Mouse (Mus musculus) kidney, embryonic 15.5 days (tissue): ENCODE results near the gene Prickle2. TPM values are rescaled to one million over a fixed set of nuclear protein-coding genes. Genes with fewer than 3 reads are reported as not detected.

Experiments used
- ATAC-seq: fragments of 200-750 bp; cut with Nextera tagmentation; replicated peaks from 2 replicates; pipeline ENCODE4 v1.8.0; 2017; ENCODE audit warnings: moderate TSS enrichment; ENCODE audit not compliant: low FRiP score
- H3K27ac ChIP-seq: fragments of 300-500 bp; sonication (generic); 2 replicates; pipeline ENCODE4 v1.5.1; 2015; ENCODE audit warnings: mild to moderate bottlenecking, inconsistent platforms
- H3K27me3 ChIP-seq: fragments of 300-500 bp; sonication (generic); 2 replicates; pipeline ENCODE4 v1.6.1; 2015; ENCODE audit warnings: inconsistent platforms
- H3K36me3 ChIP-seq: fragments of 300-500 bp; sonication (generic); 2 replicates; pipeline ENCODE4 v1.6.1; 2015; ENCODE audit warnings: inconsistent platforms
- H3K4me1 ChIP-seq: fragments of 300-500 bp; sonication (generic); 2 replicates; pipeline ENCODE4 v1.6.1; 2015; ENCODE audit warnings: inconsistent platforms
- H3K4me2 ChIP-seq: fragments of 300-500 bp; sonication (generic); 2 replicates; pipeline ENCODE4 v1.6.1; 2015; ENCODE audit warnings: moderate library complexity, mild to moderate bottlenecking, inconsistent platforms
- H3K4me3 ChIP-seq: fragments of 300-500 bp; sonication (generic); replicated peaks from 2 replicates; pipeline ENCODE4 v1.5.1; 2015; ENCODE audit warnings: mild to moderate bottlenecking, inconsistent platforms
- H3K9ac ChIP-seq: fragments of 300-500 bp; sonication (generic); 2 replicates; pipeline ENCODE4 v1.6.1; 2015; ENCODE audit warnings: mild to moderate bottlenecking, inconsistent platforms
- H3K9me3 ChIP-seq: fragments of 300-500 bp; sonication (generic); replicated peaks from 2 replicates; pipeline ENCODE4 v1.6.1; 2016; ENCODE audit warnings: inconsistent platforms
- WGBS: fragments of 180-500 bp; shearing (Covaris S2); methylation state at CpG from one replicate; pipeline ENCODE4 v1.1.7; 2015; ENCODE audit warnings: mixed read lengths; 5-methylcytosine and 5-hydroxymethylcytosine counted together
- polyA plus RNA-seq: library from polyadenylated mRNA; unstranded; fragments of >200 nt; fragmentation: Nextera tagmentation; extraction: Ambion mirVana; gene quantifications from 2 replicates; pipeline ENCODE4 v1.2.1, GENCODE M21; 2015

The Prickle2 gene
- polyA plus RNA-seq, 1 experiment from 2014 or later: 7.6 TPM

DNA sequence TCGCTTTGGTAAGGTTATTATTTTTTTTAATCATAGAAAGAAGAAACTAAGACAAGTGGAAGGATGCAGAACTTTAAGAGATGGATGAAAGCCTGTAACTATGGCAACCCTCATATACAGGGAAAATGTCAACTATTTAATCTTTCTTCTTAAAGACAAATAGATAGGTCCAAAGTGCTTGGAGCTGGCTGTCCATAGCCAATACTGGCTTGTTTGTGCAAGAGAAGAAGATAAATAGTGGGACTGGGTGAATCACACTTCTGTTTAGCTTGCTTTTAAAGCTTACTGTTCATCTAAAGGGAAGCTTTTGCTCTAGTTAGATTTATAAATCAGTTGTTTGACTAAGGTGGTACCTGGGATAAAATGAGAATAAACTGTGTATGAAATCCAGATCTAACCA is 310.8 kb downstream of the Prickle2 start:
- Histone ChIP-seq H3K4me1 (no peaks in the 10 kb centered on the region), H3K9ac (no peak overlapping the region), H3K36me3 (no peaks in the 10 kb centered on the region), H3K27ac (no peak overlapping the region), H3K4me2 (no peak overlapping the region), H3K4me3 (no peak overlapping the region), H3K9me3 (no peaks in the 10 kb centered on the region), H3K27me3 (no peaks in the 10 kb centered on the region)
- no peak for ATAC-seq
- 84% methylated on average over 1 of the region's 1 CpGs for WGBS

DNA sequence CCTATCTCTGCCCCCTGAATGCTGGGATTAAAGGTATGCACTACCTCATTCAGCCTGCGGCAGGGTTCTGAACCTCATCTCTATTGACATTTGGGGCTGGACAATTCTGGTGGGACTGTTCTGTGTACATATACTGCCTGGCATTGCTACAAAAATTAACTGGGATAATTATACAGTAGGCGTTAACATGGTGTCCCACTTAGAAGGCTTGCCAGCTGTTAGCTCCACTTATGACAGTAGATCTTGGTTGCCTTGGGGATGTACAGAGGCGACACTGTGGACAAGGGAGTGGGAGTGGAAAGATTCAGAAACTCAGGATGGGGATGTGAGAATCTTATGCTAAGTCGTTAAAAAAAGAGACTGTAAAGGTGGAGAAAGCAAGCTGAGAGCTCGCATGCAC is 311.3 kb downstream of the Prickle2 start:
- WGBS: 86% methylated on average over 5 of the region's 5 CpGs
- H3K4me1 ChIP-seq: no peaks in the 10 kb centered on the region
- H3K9ac ChIP-seq: no peak overlapping the region
- H3K9me3 ChIP-seq: no peaks in the 10 kb centered on the region
- no peak overlapping the region for H3K4me2 ChIP-seq
- H3K27me3 ChIP-seq: no peaks in the 10 kb centered on the region
- H3K4me3 ChIP-seq: no peak overlapping the region
- H3K27ac ChIP-seq: no peak overlapping the region
- no peak for ATAC-seq
- H3K36me3 ChIP-seq: no peaks in the 10 kb centered on the region

DNA sequence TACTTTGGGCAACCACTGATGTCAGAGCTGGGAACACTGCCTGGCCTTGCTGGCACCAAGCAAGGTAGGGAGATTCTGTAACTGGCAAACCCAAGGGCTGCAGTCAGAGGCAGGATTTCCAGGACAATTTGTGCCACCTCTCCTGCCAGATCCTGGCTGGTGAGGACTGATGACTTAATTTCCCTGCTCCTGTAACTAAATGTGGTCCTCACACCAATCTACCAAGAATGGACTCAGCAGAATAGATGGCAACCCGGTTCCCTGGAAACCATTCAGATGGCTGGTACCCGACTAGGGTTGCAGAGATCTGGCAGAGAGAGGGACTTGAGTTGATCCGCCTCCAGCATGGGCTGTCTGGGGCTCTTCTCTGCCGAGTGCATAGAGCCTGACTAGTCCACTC is 315.6 kb downstream of the Prickle2 start:
- Histone ChIP-seq H3K36me3 (no peaks in the 10 kb centered on the region), H3K9me3 (no peaks in the 10 kb centered on the region), H3K27me3 (no peaks in the 10 kb centered on the region), H3K4me2 (no peak overlapping the region), H3K4me3 (no peak overlapping the region), H3K4me1 (peaks cover 4% of the 10 kb centered on the region; the same call in 1 of the 2 replicates), H3K9ac (no peak overlapping the region), H3K27ac (no peak overlapping the region)
- WGBS: 82% methylated on average over 4 of the region's 4 CpGs
- no peak for ATAC-seq

DNA sequence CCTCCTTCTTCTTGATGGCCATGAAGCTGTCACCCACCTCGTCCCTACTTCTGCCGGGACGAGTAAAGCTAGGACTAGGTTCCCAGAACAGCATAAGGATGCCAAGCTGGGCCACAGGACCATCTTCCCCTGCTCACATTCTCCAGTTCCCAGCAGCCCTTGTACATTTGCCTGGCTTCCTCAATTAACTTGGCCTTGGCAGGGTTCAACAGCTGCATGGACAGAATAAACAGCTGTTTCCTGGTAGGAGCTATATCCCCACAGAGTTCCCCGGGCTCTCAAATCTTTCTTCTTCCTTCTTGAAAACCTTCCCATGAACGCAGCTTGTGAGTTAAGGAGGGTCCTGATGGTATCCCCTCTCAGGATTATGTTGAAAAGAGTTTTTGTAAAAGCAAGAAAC is 317.3 kb downstream of the Prickle2 start:
- Histone ChIP-seq H3K27ac (no peak overlapping the region), H3K4me1 (peaks cover 6% of the 10 kb centered on the region; the same call in 1 of the 2 replicates), H3K27me3 (no peaks in the 10 kb centered on the region), H3K36me3 (no peaks in the 10 kb centered on the region), H3K9ac (no peak overlapping the region), H3K4me3 (no peak overlapping the region), H3K9me3 (no peaks in the 10 kb centered on the region), H3K4me2 (no peak overlapping the region)
- no peak for ATAC-seq
- WGBS: 52% methylated on average over 5 of the region's 5 CpGs

DNA sequence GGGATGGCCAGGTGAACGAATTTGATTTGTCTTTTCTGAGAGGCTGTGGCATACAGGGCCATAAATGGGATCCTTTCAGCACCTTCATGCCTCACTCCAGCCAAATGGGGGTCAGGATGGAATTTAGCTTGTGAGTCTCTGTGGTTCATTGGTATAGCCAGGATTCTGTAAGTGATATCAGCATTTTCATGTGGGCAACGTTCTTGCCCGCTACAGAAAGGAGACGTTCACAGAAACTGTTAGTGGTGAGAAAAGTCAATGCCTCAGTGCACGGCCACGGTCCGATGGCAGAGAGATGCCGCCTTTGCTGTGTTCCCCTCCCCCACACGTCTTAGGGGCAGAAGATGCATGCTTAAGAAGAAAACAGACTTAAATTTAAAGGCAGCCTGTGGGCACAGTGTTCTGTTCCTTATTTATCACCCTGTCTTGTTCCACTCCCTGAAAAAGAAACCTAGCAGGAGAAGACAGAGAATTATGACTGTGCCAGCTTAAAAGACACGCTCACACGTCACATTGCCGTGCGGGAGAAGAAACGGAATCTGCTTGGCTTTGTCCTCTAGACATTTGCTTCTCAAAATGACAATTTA is 322.7 kb downstream of the Prickle2 start:
- WGBS: 32% methylated on average over 14 of the region's 14 CpGs
- peak overlapping the region; percentile 46 for H3K4me2 ChIP-seq
- no peaks in the 10 kb centered on the region for H3K27me3 ChIP-seq
- peaks cover 9% of the 10 kb centered on the region; the same call in 1 of the 2 replicates for H3K4me1 ChIP-seq
- 0 out of 2 replicates have a peak overlapping the region, but pooled peaks have one; percentile 6 for H3K27ac ChIP-seq
- H3K4me3 ChIP-seq: no peak overlapping the region
- no peaks in the 10 kb centered on the region for H3K9me3 ChIP-seq
- no peak for ATAC-seq
- no peak overlapping the region for H3K9ac ChIP-seq
- no peaks in the 10 kb centered on the region for H3K36me3 ChIP-seq

DNA sequence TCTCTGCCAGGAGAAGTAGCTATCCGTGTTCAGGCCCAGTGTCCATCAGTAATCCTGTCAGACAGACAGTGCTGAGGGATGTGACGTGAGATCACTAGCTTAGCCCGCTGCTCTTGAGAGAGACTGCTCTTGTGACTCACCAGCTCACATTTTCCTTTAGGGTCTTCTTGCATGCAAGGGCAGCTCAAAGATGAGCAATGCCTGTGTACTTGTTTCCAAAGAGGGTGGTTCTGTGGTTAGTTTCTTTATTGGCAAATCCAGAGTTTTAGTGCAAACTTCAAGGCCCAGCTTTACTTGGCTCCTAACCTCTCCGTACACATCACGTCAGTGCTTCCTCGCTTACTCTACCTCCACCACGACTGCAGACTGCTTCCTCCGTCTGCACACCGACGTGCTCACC is 324.9 kb downstream of the Prickle2 start:
- 89% methylated on average over 10 of the region's 10 CpGs for WGBS
- Histone ChIP-seq H3K27ac (no peak overlapping the region), H3K4me2 (no peak overlapping the region), H3K9ac (no peak overlapping the region), H3K9me3 (no peaks in the 10 kb centered on the region), H3K4me3 (no peak overlapping the region), H3K4me1 (peaks cover 9% of the 10 kb centered on the region; the same call in 1 of the 2 replicates), H3K27me3 (no peaks in the 10 kb centered on the region), H3K36me3 (peaks cover 3% of the 10 kb centered on the region; the same call in 1 of the 2 replicates)
- no peak for ATAC-seq

DNA sequence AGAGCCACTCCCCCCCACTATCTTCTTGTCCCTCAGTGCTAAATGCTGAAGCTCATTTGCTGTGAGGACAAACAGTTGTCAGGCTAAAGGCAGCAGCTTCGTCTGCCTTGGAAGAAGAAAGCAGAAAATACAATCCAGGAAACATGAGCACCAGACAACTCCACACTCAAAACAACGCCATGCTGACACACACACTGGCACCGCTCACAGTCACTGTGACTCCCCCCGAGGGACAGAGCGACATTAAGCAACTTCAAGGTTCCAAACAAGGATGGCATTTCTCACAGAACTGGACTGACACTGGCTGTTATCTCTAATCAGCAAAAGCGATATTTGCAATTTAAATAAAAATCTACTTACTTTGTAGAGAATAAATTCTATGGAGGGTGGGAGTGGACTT is 331.1 kb downstream of the Prickle2 start:
- Histone ChIP-seq H3K4me3 (no peak overlapping the region), H3K9ac (no peak overlapping the region), H3K36me3 (peaks cover 17% of the 10 kb centered on the region; the same call in 1 of the 2 replicates), H3K27me3 (no peaks in the 10 kb centered on the region), H3K9me3 (no peaks in the 10 kb centered on the region), H3K4me2 (no peak overlapping the region), H3K4me1 (no peaks in the 10 kb centered on the region), H3K27ac (no peak overlapping the region)
- 81% methylated on average over 6 of the region's 6 CpGs for WGBS
- ATAC-seq: no peak

DNA sequence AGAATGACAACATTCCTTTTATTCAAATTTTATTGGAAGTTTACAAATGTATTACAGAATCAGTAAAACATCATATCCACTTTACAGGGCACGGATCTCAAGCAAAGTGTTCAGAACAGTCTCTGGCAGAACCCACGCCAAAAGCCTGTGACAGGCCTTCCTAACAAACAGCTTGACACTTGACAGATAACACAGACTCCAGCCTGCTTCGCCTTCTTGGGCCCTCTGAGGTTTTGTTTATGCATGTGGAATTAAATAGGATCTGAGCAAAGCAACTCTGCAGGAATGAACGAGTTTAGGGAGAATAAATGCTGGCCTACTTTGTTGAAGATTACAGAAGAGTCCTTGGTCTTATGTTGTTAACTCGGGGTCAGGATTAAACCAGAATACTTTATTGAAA is 335.1 kb downstream of the Prickle2 start:
- no peaks in the 10 kb centered on the region for H3K4me1 ChIP-seq
- no peak overlapping the region for H3K4me2 ChIP-seq
- H3K36me3 ChIP-seq: peaks cover 13% of the 10 kb centered on the region; the same call in 1 of the 2 replicates
- 0 out of 2 replicates have a peak, but pooled peaks cover 9% of the 10 kb centered on the region for H3K9me3 ChIP-seq
- no peak overlapping the region for H3K4me3 ChIP-seq
- no peak overlapping the region for H3K9ac ChIP-seq
- no peak for ATAC-seq
- whole genome bisulfite sequencing: 68% methylated on average over 5 of the region's 5 CpGs
- no peak overlapping the region for H3K27ac ChIP-seq
- H3K27me3 ChIP-seq: no peaks in the 10 kb centered on the region

DNA sequence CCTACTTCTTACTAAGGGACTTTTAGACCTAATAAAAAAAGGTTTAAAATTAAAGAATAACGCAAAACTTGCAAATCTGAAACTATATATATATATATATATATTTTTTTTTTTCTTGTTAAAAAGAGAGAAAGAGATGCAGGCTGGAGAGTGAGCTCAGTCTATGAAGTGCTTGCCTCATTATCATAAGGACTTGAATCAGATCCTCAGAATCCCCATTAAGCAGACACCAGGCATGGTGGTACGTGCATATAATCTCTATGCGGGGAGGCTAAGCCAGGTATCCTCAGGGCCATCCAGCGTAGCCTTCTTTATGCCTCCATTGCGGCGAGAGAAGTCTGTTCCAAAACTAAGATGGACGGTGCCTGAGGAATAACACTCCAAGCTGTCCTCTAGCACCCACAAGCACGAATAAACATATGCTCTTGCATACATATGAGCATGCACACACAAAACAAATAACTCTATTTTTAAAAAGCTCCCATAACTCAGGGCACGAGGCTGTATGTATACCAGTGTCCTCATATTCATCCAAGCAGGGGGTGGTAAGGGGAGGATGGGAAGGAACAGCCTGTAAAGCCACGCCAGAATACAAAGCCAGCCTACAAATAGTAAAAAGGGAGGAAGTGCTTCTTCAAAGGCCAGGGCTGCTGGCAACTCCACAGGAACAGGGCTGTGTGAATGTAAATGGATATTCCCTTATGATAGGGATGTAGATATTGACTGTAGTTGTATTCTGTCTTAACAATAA is 358.5 kb downstream of the Prickle2 start:
- H3K9ac ChIP-seq: no peak overlapping the region
- 86% methylated on average over 10 of the region's 10 CpGs for WGBS
- H3K27me3 ChIP-seq: no peaks in the 10 kb centered on the region
- H3K4me1 ChIP-seq: no peaks in the 10 kb centered on the region
- H3K4me2 ChIP-seq: no peak overlapping the region
- H3K36me3 ChIP-seq: no peaks in the 10 kb centered on the region
- H3K4me3 ChIP-seq: no peak overlapping the region
- no peak for ATAC-seq
- no peak overlapping the region for H3K27ac ChIP-seq
- no peaks in the 10 kb centered on the region for H3K9me3 ChIP-seq

DNA sequence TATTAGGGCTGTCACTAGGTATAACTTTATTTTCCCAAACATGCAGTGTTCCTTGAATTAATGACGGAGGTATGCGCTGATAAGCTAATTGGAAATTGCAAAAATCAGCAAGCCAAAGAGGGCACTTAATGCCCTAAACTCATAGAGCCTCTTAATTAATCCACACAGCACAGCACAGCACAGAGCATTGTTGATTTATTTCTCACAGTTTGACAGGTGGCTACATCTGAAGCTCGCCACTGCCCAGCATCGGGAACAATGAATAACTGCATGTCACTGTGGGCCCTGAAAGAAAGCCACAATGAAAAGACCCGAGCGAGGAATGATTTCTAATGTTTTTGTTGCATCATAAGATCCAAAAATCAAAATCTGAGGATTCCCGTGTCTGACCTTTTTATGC is 359.2 kb downstream of the Prickle2 start:
- Histone ChIP-seq H3K27me3 (no peaks in the 10 kb centered on the region), H3K4me2 (no peak overlapping the region), H3K36me3 (no peaks in the 10 kb centered on the region), H3K9me3 (no peaks in the 10 kb centered on the region), H3K27ac (no peak overlapping the region), H3K9ac (no peak overlapping the region), H3K4me1 (no peaks in the 10 kb centered on the region), H3K4me3 (no peak overlapping the region)
- ATAC-seq: no peak
- 54% methylated on average over 7 of the region's 7 CpGs for WGBS

DNA sequence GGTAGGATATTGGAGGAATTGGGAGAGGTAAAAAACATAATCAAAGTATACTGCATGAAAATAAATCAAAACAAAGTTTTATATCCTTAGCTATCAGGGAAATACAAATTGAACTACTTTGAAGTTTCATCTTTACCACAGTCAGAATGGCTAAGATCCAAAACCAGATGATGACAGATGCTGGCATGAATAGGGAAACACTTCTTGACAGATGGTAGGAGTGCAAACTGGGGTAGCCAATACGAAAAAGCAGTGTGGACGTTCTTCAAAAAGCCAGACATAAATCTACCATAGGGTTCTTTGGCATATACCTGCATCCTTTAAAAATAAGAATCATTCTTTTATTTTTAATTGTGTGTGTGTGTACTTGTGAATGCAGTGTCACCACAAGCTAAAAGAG is 360.8 kb downstream of the Prickle2 start:
- no peak for ATAC-seq

DNA sequence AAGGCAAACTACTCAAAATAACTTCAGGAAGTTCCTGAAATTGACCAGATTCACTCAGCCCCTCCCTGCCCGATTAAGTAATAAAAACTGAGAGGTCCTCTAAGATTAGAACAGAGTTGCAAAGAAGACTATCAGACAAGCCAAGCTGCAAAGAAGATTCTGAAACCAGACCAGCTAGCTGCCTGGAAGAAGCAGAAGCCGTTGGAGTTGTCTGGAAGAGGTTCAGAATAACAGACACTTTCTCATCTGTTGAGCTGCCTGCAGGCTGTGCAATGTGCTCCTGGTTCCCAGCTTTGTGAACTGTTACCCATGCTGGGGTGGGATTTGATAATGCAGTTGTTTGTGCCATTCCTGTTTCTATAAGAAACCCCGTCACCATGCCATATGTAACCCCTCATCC is 361.4 kb downstream of the Prickle2 start:
- Histone ChIP-seq H3K27ac (no peak overlapping the region), H3K4me2 (no peak overlapping the region), H3K27me3 (no peaks in the 10 kb centered on the region), H3K9me3 (no peaks in the 10 kb centered on the region), H3K4me3 (no peak overlapping the region), H3K4me1 (no peaks in the 10 kb centered on the region), H3K36me3 (no peaks in the 10 kb centered on the region), H3K9ac (no peak overlapping the region)
- ATAC-seq: no peak
- WGBS: 86% methylated on average over 3 of the region's 3 CpGs

More for the DNA sequence above, 360.8 kb downstream of the Prickle2 start:
- Histone ChIP-seq H3K4me1 (no peaks in the 10 kb centered on the region), H3K27me3 (no peaks in the 10 kb centered on the region), H3K4me2 (no peak overlapping the region), H3K9ac (no peak overlapping the region), H3K27ac (no peak overlapping the region), H3K36me3 (no peaks in the 10 kb centered on the region), H3K9me3 (no peaks in the 10 kb centered on the region), H3K4me3 (no peak overlapping the region)
- WGBS: 80% methylated on average over 2 of the region's 2 CpGs
